ENCODE assay signal across 16 mouse cellular contexts in the genomic region with DNA sequence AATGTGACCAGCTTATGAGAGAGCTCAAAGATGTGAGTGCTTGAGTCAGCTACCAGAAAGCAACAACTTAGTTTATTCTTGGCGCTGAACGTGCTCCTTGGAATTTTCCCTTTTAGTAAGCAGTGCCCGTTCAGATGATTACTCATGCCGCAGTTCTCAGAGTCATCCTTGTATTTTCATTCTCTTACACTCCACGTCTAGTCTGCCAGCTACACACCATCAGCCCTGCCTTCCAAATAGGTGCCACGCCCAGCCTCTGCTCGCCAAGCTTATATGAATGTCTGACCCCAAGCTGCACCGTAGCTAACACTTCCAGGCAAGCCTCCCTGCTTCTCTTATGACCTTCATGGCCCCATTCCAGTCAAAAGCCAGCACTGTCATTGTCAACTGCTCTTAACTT.
DNase-seq lines count a peak whose midpoint lies in the region; TF ChIP-seq lines count a peak whose summit lies in the region.
"Had no signal": no experiment of that assay in that cellular context is flagged by ENCODE, and none has a peak within 500 bp of the region (broad histone marks: within the 10 kb centered on the region; RNA-seq: fewer than 3 reads in every experiment).

No protein-coding gene starts in this region.

- 91% methylated on average over 8 of the region's 8 CpGs for WGBS in forebrain, embryonic 10.5 days

- H3K4me3 ChIP-seq in gastrocnemius, adult 2 months = no peak overlapping the region
- H3K4me3 ChIP-seq in forebrain, embryonic 10.5 days = no peak overlapping the region
- H3K4me3 ChIP-seq: kidney, embryonic 15.5 days; midbrain, embryonic 15.5 days; neural tube, embryonic 15.5 days had no signal

- intact Hi-C loops in gastrocnemius, adult 2 months (cut with DNase I) = no loop called here
- intact Hi-C loops in gastrocnemius, postnatal 36 days (cut with DNase I) = no loop called here

- TF ChIP-seq CTCF in gastrocnemius, adult 2 months (IDR thresholded peaks at IDR 0.05) = no peak

- no peaks in the 10 kb centered on the region for H3K4me1 ChIP-seq in forebrain, embryonic 10.5 days
- H3K4me1 ChIP-seq: kidney, embryonic 15.5 days; midbrain, embryonic 15.5 days; neural tube, embryonic 15.5 days had no signal

- DNase-seq in gastrocnemius, adult 2 months = peak; percentile 24
- no peak for DNase-seq in gastrocnemius, postnatal 36 days
- peak; percentile 79 for DNase-seq in 3134 (ENCODE audit: extremely low read depth, insufficient read length, low spot score)
- DNase-seq in NIH3T3 (ENCODE audit: low read depth) = peak; percentile 83
- peak; percentile 77 for DNase-seq in fibroblast of lung, adult 2 months (ENCODE audit: low read depth)
- DNase-seq in cerebellum, postnatal 10 days = no peak
- DNase-seq in forebrain, embryonic 10.5 days (ENCODE audit: extremely low spot score, low spot score) = no peak
- DNase-seq in cerebellum, adult 11 months = no peak
- DNase-seq: cerebellum, postnatal 14 days; heart, postnatal 14 days; lung, embryonic 14.5 days; right cerebral cortex, postnatal 4 days; thymus, postnatal 25 days had no signal

- peaks cover 4% of the 10 kb centered on the region for H3K36me3 ChIP-seq in forebrain, embryonic 10.5 days (replicated peaks)
- H3K36me3 ChIP-seq: kidney, embryonic 15.5 days; midbrain, embryonic 15.5 days; neural tube, embryonic 15.5 days had no signal

- H3K27ac ChIP-seq in gastrocnemius, adult 2 months = no peak overlapping the region
- H3K27ac ChIP-seq in forebrain, embryonic 10.5 days = no peak overlapping the region
- H3K27ac ChIP-seq: kidney, embryonic 15.5 days; midbrain, embryonic 15.5 days; neural tube, embryonic 15.5 days had no signal

- peaks cover 7% of the 10 kb centered on the region for H3K9me3 ChIP-seq in forebrain, embryonic 10.5 days
- H3K9me3 ChIP-seq: kidney, embryonic 15.5 days; midbrain, embryonic 15.5 days; neural tube, embryonic 15.5 days had no signal

- no peaks in the 10 kb centered on the region for H3K27me3 ChIP-seq in forebrain, embryonic 10.5 days (ENCODE audit: poor library complexity, severe bottlenecking)
- H3K27me3 ChIP-seq: kidney, embryonic 15.5 days; midbrain, embryonic 15.5 days; neural tube, embryonic 15.5 days had no signal

Comparison
In these comparisons a context has a peak if more than half of its experiments do, and no peak if none do; other contexts are left out.
1. DNase-seq: peak in gastrocnemius, adult 2 months (single experiment), 3134 (single experiment), NIH3T3 (single experiment) and fibroblast of lung, adult 2 months (single experiment); none in gastrocnemius, postnatal 36 days (0 of 2), cerebellum, postnatal 10 days (0 of 2), forebrain, embryonic 10.5 days (single experiment) and cerebellum, adult 11 months (single experiment).